In the genomic region with DNA sequence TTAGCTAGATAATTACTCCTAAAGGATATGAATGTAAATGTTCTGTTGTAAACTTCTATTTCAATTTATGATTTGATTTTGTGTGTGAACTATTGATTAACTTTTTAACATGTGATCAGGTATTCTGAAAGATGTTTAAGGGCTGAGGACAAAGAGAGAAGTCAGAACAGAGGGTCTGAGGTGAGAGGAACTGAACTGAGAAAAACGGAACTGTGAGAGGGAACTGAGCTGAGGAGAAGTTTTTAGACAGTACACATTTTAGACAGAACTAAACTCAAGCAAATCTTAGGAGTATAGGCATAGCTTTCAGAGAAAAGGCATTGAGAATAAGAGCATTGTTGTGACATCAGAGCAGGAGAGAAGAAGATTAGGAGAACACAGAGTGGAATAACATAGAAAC, we compare ENCODE assay signal across 25 mouse cellular contexts. TPM values are rescaled to one million over a fixed set of nuclear protein-coding genes. Genes with fewer than 3 reads are reported as not detected.
"Had no signal": no experiment of that assay in that cellular context is flagged by ENCODE, and none has a peak within 500 bp of the region (broad histone marks: within the 10 kb centered on the region; RNA-seq: fewer than 3 reads in every experiment).

No protein-coding gene starts in this region.

- ATAC-seq: liver, postnatal 0 days; lung, postnatal 0 days; midbrain, embryonic 13.5 days; midbrain, embryonic 15.5 days had no signal

- H3K27me3 ChIP-seq: liver, embryonic 15.5 days; lung, embryonic 15.5 days; megakaryocyte, embryonic 14.5 days; midbrain, embryonic 13.5 days; midbrain, embryonic 15.5 days; neural tube, embryonic 12.5 days had no signal

- H3K9me3 ChIP-seq: liver, embryonic 15.5 days; lung, embryonic 15.5 days; megakaryocyte, embryonic 14.5 days; midbrain, embryonic 13.5 days; midbrain, embryonic 15.5 days; neural tube, embryonic 12.5 days had no signal

- H3K27ac ChIP-seq: liver, embryonic 15.5 days; lung, embryonic 15.5 days; macrophage; midbrain, embryonic 13.5 days; midbrain, embryonic 15.5 days; neural tube, embryonic 12.5 days had no signal

- H3K4me2 ChIP-seq: liver, embryonic 15.5 days; lung, embryonic 15.5 days; midbrain, embryonic 11.5 days; midbrain, embryonic 13.5 days; midbrain, embryonic 15.5 days; neural tube, embryonic 12.5 days had no signal

- DNase-seq: liver, postnatal 0 days; lung, adult 2 months; lung, postnatal 14 days; lung, postnatal 36 days; right cerebral cortex, postnatal 14 days; thymus, adult 18-20 months; thymus, postnatal 25 days; thymus, postnatal 4 days had no signal

- H3K4me3 ChIP-seq: liver, embryonic 15.5 days; lung, embryonic 15.5 days; megakaryocyte, embryonic 14.5 days; midbrain, embryonic 13.5 days; midbrain, embryonic 15.5 days; neural tube, embryonic 12.5 days had no signal

- H3K36me3 ChIP-seq: liver, embryonic 15.5 days; lung, embryonic 15.5 days; midbrain, embryonic 13.5 days; midbrain, embryonic 15.5 days; neural tube, embryonic 12.5 days had no signal

- H3K9ac ChIP-seq: liver, embryonic 15.5 days; liver, postnatal 0 days; lung, embryonic 15.5 days; midbrain, embryonic 13.5 days; midbrain, embryonic 15.5 days; neural tube, embryonic 12.5 days had no signal

- H3K4me1 ChIP-seq: liver, embryonic 15.5 days; lung, embryonic 15.5 days; megakaryocyte, embryonic 14.5 days; midbrain, embryonic 13.5 days; midbrain, embryonic 15.5 days; neural tube, embryonic 12.5 days had no signal

RNA-seq across cellular contexts. Expression of a gene that starts 7.8 kb away (rescaled TPM):
- total RNA-seq: midbrain, postnatal 0 days; monocyte, adult 5-6 weeks had no signal
- polyA plus RNA-seq: liver, embryonic 15.5 days; liver, postnatal 0 days; lung, adult 2 months; lung, embryonic 15.5 days; lung, postnatal 0 days; macrophage; midbrain, embryonic 11.5 days; midbrain, embryonic 13.5 days; midbrain, embryonic 15.5 days; midbrain, postnatal 0 days; neural tube, embryonic 12.5 days; neural tube, embryonic 14.5 days; spleen, adult 2 months; stomach, embryonic 14.5 days; stomach, embryonic 16.5 days; urinary bladder, adult 2 months had no signal

RNA-seq across cellular contexts. Expression of a gene that starts 10.3 kb away (rescaled TPM):
- total RNA-seq: midbrain, postnatal 0 days; monocyte, adult 5-6 weeks; neutrophil, adult 5-6 weeks had no signal
- polyA plus RNA-seq: liver, embryonic 15.5 days; liver, postnatal 0 days; lung, adult 2 months; lung, embryonic 15.5 days; lung, postnatal 0 days; macrophage; midbrain, embryonic 11.5 days; midbrain, embryonic 13.5 days; midbrain, embryonic 15.5 days; midbrain, postnatal 0 days; neural tube, embryonic 12.5 days; neural tube, embryonic 14.5 days; stomach, embryonic 14.5 days; urinary bladder, adult 2 months had no signal

RNA-seq across cellular contexts. Expression of a gene that starts 43.3 kb away (rescaled TPM):
- total RNA-seq: midbrain, postnatal 0 days; monocyte, adult 5-6 weeks; neutrophil, adult 5-6 weeks had no signal
- polyA plus RNA-seq: liver, embryonic 15.5 days; liver, postnatal 0 days; lung, adult 2 months; lung, embryonic 15.5 days; lung, postnatal 0 days; macrophage; midbrain, embryonic 11.5 days; midbrain, embryonic 13.5 days; midbrain, embryonic 15.5 days; midbrain, postnatal 0 days; neural tube, embryonic 12.5 days; neural tube, embryonic 14.5 days; spleen, adult 2 months; stomach, embryonic 14.5 days; stomach, embryonic 16.5 days; urinary bladder, adult 2 months had no signal
